Mouse (Mus musculus) lung, embryonic 14.5 days (tissue): ENCODE data around the gene Mroh2a. TPM values are rescaled to one million over a fixed set of nuclear protein-coding genes. Genes with fewer than 3 reads are reported as not detected.

ENCODE experiments used
- ATAC-seq: fragments of 200-750 bp; cut with Nextera tagmentation; 2 replicates; pipeline ENCODE4 v1.8.0; 2017; ENCODE audit warnings: mild to moderate bottlenecking, moderate TSS enrichment, moderate library complexity; ENCODE audit not compliant: insufficient read depth
- DNase-seq: peaks from one replicate; pipeline ENCODE4 v3.0.0-alpha.2; 2015
- H3K27ac ChIP-seq: fragments of 300-500 bp; sonication (generic); 2 replicates; pipeline ENCODE4 v1.5.1; 2014; ENCODE audit warnings: low read depth, mild to moderate bottlenecking, moderate library complexity
- H3K27me3 ChIP-seq: fragments of 300-500 bp; sonication (generic); 2 replicates; pipeline ENCODE4 v1.6.1; 2014; ENCODE audit warnings: low read length, control low read depth; ENCODE audit not compliant: insufficient read depth
- H3K36me3 ChIP-seq: fragments of 300-500 bp; sonication (generic); 2 replicates; pipeline ENCODE4 v1.6.1; 2014; ENCODE audit warnings: control low read depth; ENCODE audit not compliant: insufficient read depth
- H3K4me1 ChIP-seq: fragments of 300-500 bp; sonication (generic); 2 replicates; pipeline ENCODE4 v1.6.1; 2014; ENCODE audit warnings: antibody characterized with exemption, control low read depth; ENCODE audit not compliant: insufficient read depth
- H3K4me2 ChIP-seq: fragments of 300-500 bp; sonication (generic); 2 replicates; pipeline ENCODE4 v1.6.1; 2014; ENCODE audit warnings: mild to moderate bottlenecking
- H3K4me3 ChIP-seq: fragments of 300-500 bp; sonication (generic); 2 replicates; pipeline ENCODE4 v1.5.1; 2014; ENCODE audit warnings: low read depth, low read length
- H3K9ac ChIP-seq: fragments of 300-500 bp; sonication (generic); 2 replicates; pipeline ENCODE4 v1.6.1; 2014
- H3K9me3 ChIP-seq: fragments of 300-500 bp; sonication (generic); 2 replicates; pipeline ENCODE4 v1.6.1; 2016; ENCODE audit warnings: low read depth, low read length, control low read depth
- CTCF ChIP-seq: IDR thresholded peaks from 2 replicates; pipeline ENCODE4 v1.5.1; 2016; ENCODE audit warnings: antibody characterized with exemption, low read depth
- WGBS: fragments of 180-500 bp; shearing (Covaris S2); extraction: QIAGEN DNeasy Blood & Tissue Kit; methylation state at CpG from one replicate; pipeline ENCODE4 v1.1.7; 2014; 5-methylcytosine and 5-hydroxymethylcytosine counted together
- polyA plus RNA-seq: library from polyadenylated mRNA; unstranded; fragments of >200 nt; fragmentation: Nextera tagmentation; extraction: Ambion mirVana; gene quantifications from 2 replicates; pipeline ENCODE4 v1.2.1, GENCODE M21; 2014

Mroh2a gene
- polyA plus RNA-seq, 1 experiment from 2014 or later = 2.1 TPM

DNA sequence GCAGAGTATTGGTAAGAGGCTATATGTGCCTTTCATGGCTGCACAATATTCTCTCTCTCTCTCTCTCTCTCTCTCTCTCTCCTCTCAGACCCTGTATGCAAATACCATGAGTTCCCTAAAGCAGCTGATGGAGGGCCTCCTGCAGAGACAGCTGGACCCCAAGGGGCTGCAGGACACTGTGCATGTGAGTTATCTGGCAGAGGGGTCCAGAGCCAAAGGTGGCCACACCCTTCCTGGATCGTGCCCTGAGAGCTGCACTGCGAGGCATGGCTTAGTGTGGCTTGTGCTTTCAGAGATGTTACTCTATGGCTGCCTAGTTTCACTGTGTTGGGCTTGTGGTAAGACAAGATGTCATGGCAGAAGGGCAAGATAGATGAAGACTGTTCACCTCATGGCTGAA, 20.9 kb downstream of the Mroh2a start:
- no peak overlapping the region for H3K4me3 ChIP-seq
- no peak for ATAC-seq
- H3K9me3 ChIP-seq = peaks cover 89% of the 10 kb centered on the region
- DNase-seq = no peak
- H3K36me3 ChIP-seq = no peaks in the 10 kb centered on the region
- H3K27me3 ChIP-seq = no peaks in the 10 kb centered on the region
- no peak overlapping the region for H3K27ac ChIP-seq
- TF ChIP-seq CTCF = no peak
- WGBS = 42% methylated on average over 2 of the region's 2 CpGs
- no peak overlapping the region for H3K9ac ChIP-seq
- no peak overlapping the region for H3K4me2 ChIP-seq
- no peaks in the 10 kb centered on the region for H3K4me1 ChIP-seq

DNA sequence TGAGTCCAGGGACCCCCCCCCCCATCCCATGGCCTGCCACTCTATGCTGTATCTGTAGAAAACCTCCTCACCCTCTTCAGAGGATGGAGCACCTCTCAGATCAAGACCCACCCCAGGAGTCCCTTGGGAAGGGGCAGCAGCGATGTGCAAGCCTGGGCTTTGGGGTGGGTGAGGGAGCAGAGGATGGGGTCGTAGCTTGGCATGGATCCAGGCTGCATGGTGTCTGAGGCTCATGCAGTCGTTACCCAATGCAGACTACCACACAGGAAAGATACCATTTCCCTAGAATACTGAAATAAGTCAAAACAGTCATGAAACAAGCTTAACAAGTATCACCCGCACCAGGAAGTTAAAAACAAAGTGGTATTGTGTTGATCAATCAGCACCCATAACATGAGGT, 21.9 kb downstream of the Mroh2a start:
- no peaks in the 10 kb centered on the region for H3K36me3 ChIP-seq
- no peak for TF ChIP-seq CTCF
- no peak overlapping the region for H3K4me3 ChIP-seq
- DNase-seq = no peak
- no peak for ATAC-seq
- no peak overlapping the region for H3K27ac ChIP-seq
- 64% methylated on average over 4 of the region's 4 CpGs for WGBS
- H3K9me3 ChIP-seq = peaks cover 82% of the 10 kb centered on the region
- no peak overlapping the region for H3K9ac ChIP-seq
- H3K27me3 ChIP-seq = no peaks in the 10 kb centered on the region
- no peak overlapping the region for H3K4me2 ChIP-seq
- no peaks in the 10 kb centered on the region for H3K4me1 ChIP-seq

DNA sequence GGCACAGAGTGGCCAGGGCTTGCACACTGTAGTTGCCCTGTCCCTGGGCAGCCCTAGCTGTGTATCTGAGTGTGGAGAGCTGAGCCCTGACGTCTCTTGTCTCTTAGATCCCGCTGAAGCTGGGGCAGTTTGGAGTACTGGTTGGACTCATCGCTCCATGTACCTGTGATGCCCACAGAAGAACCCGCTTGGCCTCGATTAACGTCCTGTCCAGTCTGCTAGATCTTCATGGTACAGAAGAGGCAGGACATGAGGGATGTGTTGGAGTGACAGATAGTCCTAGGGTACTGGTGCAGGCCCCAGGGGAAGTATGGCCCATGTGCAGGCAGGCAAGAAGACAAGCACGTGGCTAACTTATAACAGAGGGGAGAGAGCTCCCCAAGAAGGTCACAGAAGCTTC, 22.8 kb downstream of the Mroh2a start:
- Histone ChIP-seq H3K4me2 (no peak overlapping the region), H3K36me3 (no peaks in the 10 kb centered on the region), H3K27me3 (no peaks in the 10 kb centered on the region), H3K9me3 (peaks cover 76% of the 10 kb centered on the region), H3K27ac (no peak overlapping the region), H3K4me1 (no peaks in the 10 kb centered on the region), H3K9ac (no peak overlapping the region), H3K4me3 (no peak overlapping the region)
- ATAC-seq = no peak
- 73% methylated on average over 7 of the region's 7 CpGs for WGBS
- TF ChIP-seq CTCF = no peak
- no peak for DNase-seq

DNA sequence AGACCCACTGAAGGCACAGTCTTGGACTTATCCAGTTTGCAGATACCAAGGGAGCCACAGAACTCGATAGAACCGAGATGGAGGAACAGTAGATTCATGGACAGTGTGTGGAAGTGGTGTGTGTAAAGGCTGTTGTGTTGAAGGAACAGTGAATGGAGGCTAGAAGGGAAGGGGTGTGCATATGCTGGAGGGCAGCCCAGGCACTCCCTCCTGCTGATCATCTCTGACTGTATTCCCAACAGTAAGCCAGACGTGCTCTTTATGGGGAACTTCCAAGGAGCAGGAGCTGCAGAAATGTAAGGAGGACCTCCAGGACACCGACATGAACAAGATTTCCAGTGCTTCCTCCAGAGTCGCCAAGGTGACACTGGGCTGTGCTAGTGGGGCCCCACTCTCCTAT, 23.2 kb downstream of the Mroh2a start:
- Histone ChIP-seq H3K9ac (no peak overlapping the region), H3K4me1 (no peaks in the 10 kb centered on the region), H3K27ac (no peak overlapping the region), H3K36me3 (no peaks in the 10 kb centered on the region), H3K9me3 (peaks cover 76% of the 10 kb centered on the region), H3K27me3 (no peaks in the 10 kb centered on the region), H3K4me3 (no peak overlapping the region), H3K4me2 (no peak overlapping the region)
- WGBS = 76% methylated on average over 5 of the region's 5 CpGs
- TF ChIP-seq CTCF = no peak
- ATAC-seq (no peak), DNase-seq (no peak)

DNA sequence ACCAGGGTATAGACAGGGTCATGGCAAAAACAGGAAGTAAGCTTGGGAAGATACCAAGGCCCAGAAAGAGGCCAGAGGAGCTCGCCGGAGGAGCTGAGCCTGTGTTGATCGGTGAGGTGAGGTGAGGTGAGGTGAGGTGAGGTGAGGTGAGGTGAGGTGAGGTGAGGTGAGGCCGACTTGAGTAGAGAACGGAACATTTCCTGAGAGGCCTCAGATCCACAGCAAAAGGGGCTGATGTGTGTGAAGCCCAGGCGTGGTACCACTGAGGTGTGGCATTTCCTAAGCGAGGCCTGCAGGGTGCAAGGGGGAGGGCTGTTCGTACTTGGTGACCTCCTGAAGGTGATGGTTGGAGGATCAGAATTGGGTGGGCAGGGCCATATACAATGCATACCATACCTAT, 26.3 kb downstream of the Mroh2a start:
- Histone ChIP-seq H3K27me3 (no peaks in the 10 kb centered on the region), H3K9ac (no peak overlapping the region), H3K4me3 (no peak overlapping the region), H3K36me3 (no peaks in the 10 kb centered on the region), H3K9me3 (peaks cover 69% of the 10 kb centered on the region), H3K4me1 (no peaks in the 10 kb centered on the region), H3K27ac (no peak overlapping the region), H3K4me2 (no peak overlapping the region)
- no peak for DNase-seq
- TF ChIP-seq CTCF = no peak
- no peak for ATAC-seq
- 72% methylated on average over 8 of the region's 8 CpGs for WGBS

DNA sequence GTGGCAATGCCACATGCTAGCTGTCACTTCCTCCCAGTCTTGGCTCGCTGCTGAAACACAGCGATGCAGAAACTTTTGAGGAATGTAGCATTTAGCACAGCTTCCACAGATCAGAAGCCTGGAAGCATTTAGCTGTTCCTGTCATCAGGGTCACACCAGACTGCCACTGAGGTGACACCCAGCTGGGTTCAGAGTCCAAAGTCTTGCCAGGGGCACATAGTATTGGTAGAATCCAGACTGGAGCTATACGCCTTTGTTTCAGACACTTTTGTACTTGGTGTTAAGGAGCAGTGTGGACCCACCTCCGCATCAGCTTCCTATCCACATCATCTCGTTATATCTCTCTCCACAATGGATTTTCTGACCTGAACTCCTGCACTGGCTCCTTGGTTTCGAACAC, 26.8 kb downstream of the Mroh2a start:
- DNase-seq (peak; percentile 27), ATAC-seq (no peak)
- Histone ChIP-seq H3K9ac (no peak overlapping the region), H3K9me3 (peaks cover 66% of the 10 kb centered on the region), H3K27ac (no peak overlapping the region), H3K4me2 (no peak overlapping the region), H3K36me3 (no peaks in the 10 kb centered on the region), H3K27me3 (no peaks in the 10 kb centered on the region), H3K4me1 (no peaks in the 10 kb centered on the region), H3K4me3 (no peak overlapping the region)
- WGBS = 68% methylated on average over 6 of the region's 6 CpGs
- no peak for TF ChIP-seq CTCF

DNA sequence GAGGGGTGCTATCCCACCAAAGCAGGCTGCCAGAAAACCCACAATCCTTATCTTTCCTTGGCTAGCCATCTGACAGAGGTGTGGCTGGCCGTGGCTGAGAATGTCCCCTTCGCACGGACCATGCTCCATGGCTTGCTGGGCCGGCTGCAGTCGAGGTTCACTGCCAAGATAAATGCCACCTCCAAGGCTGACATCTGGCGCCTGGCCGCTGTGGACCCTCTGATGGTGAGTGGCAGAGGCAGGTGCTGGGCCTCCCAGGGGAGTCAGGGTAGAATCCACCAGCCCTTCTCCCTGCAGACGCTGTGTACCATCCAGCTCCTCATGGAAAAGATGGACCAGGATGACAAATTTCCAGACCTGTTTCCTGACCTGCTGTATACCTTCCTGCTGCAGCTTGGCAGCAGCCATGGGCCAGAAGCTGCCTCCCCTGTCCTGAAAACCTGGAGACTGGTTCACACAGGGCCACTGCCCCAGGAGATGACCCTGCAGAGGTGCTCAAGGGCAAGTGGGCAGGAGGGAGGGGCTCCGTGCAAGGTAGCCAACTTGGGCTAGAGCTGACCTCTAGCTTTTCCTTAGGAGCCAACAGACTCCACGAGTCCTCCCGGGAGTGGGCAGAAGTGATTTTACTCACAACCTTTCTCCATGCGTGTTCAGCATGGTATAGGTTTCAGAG, 28.1 kb downstream of the Mroh2a start:
- no peak overlapping the region for H3K27ac ChIP-seq
- 82% methylated on average over 12 of the region's 12 CpGs for WGBS
- no peak overlapping the region for H3K4me2 ChIP-seq
- peaks cover 4% of the 10 kb centered on the region for H3K36me3 ChIP-seq
- H3K4me3 ChIP-seq = no peak overlapping the region
- ATAC-seq = no peak
- DNase-seq = no peak
- no peaks in the 10 kb centered on the region for H3K4me1 ChIP-seq
- no peak for TF ChIP-seq CTCF
- no peak overlapping the region for H3K9ac ChIP-seq
- no peaks in the 10 kb centered on the region for H3K27me3 ChIP-seq
- peaks cover 52% of the 10 kb centered on the region for H3K9me3 ChIP-seq
